Mouse (Mus musculus) heart, postnatal 0 days (tissue): ENCODE measurements at regions not wholly inside any gene's neighbourhood (a gene's known extent, or its start where the extent isn't known, plus 50 kb on each side); places are given as distances from the start of the nearest gene placed in this dataset.

ENCODE experiments used
- CTCF ChIP-seq: IDR thresholded peaks from 2 replicates; pipeline ENCODE4 v1.5.1; 2016; ENCODE audit warnings: antibody characterized with exemption, control low read depth, low read depth
- EP300 ChIP-seq: IDR thresholded peaks from 2 replicates; pipeline ENCODE4 v1.6.1; 2016; ENCODE audit warnings: antibody characterized with exemption, low read depth

GRCm38 (mm10) chr1:42259216-42259977, 436.2 kb upstream of the Pou3f3 start:
- TF ChIP-seq EP300, result no peak
- no peak for TF ChIP-seq CTCF
